Mouse (Mus musculus): ENCODE results near the gene Ets1. TPM values are rescaled to one million over a fixed set of nuclear protein-coding genes. Genes with fewer than 3 reads are reported as not detected.

Gene Ets1
- total RNA-seq, 1 experiment from 2014 or later = 291 TPM

DNA sequence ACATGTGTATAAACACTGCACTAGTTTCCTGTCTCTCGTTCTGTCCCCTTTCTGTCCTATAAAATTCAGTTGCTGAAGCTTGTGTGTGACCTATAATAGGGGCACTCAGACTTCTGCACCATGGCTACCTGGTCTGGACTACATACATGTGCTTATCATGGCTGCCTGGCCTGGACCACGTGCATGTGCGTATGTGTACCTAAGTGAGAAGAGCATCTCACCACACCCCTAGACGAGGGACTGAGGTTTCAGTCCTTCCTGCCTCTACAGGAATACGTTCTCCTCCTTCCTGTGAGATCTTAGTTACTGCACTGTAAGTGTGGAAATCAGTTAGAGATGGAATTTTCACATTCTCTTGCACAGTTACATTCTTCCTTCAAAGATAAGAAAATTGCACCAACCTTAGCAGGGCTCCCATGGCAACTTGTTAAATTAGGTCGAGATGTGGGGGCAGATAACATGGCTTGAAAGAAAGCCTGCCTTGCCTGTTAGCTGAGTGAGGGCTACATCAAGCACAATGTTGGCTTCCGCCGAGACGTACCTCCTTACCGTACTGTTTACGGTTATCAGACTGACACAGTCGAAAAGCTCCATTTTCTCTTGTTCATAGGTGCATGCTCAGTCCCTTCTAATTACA, 104.8 kb downstream of the Ets1 start:
- no peak for ATAC-seq (replicated peaks; ENCODE audit: insufficient number of reproducible peaks, low FRiP score, low TSS enrichment, poor library complexity, severe bottlenecking)

DNA sequence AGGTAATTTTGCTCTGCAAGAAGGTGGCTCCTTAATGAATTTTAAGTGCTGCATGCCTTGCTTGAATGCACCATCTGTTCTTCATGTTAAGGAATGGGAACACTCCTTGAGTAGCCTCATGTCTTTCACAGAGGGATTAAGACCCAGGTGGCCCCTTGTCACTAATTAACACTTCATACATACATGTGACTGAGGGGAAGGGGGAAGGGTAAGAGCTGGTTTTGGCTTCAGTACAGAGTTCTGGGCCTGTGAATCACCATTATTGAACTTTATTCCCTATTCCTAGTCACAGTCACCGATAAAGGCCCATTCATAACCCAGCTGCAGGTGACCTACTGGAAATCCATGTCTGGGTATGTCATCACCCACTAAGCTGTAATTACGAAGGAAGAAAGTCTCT, 105.7 kb downstream of the Ets1 start:
- ATAC-seq (replicated peaks; ENCODE audit: insufficient number of reproducible peaks, low FRiP score, low TSS enrichment, poor library complexity, severe bottlenecking) = no peak

DNA sequence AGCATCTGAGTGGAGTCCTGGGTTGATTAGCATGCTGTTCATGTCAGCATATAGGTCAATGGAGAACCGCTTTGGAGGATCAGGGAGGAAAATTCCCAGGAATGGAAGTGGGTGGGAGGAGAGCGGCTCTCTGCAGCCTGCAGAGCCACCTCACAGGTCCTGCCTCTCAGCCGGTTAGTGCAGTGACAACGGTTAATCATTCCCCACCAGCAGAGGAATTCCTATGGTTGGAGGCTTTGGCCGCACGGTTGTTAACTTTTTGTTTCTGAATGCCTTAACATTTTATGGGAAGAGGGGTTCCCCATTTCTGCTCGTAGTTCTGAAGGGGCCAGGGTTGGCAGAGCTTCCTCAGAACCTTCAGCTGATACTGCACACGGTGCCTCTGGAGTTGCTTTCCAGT, 107.1 kb downstream of the Ets1 start:
- ATAC-seq (replicated peaks; ENCODE audit: insufficient number of reproducible peaks, low FRiP score, low TSS enrichment, poor library complexity, severe bottlenecking) = no peak

DNA sequence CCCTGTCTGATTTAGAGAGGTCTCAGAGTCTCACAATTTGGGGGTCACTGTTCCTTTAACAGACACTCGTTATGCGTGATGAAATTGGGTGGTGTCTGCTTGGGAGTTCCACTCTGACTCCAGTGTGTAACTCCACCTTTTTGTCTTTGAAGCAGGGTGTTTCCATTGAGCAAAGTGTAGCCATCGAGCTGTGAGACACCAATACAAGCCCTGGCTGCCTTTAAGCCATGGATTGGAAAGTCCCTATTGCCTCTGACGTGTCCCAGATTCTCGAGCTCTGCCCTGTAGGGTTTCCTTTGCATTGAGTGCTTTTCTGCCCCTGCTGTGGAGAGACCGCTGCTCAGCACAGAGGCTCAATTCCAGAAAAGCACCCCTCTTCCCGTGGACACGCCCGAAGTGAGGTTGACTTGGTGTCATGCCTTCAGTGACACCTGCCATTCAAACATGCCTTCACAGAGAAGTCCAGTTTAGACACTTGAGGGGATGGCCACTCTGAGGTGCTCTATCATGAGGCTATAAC, 107.7 kb downstream of the Ets1 start:
- peak; percentile 34; the same call in 1 of the 2 replicates for ATAC-seq (replicated peaks; ENCODE audit: insufficient number of reproducible peaks, low FRiP score, low TSS enrichment, poor library complexity, severe bottlenecking)

DNA sequence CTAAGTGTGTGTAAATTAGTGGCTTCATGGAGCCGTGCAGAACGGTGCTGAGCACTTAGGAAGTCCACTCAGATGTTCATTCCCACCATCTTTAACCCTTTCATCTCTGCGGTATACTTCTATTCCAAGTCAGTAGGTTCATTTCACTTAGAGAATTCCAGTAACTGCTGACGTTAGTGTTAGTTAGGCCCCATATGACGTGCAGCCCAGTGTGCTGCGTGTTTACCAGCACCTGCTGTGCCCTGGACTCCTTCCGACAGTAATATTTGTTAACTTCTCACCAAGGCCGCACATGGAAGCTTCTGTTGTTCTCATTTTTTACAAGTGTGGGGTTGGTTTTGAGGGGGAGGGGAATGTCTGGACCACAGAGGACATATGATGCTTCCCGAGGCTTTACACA, 108.3 kb downstream of the Ets1 start:
- no peak for ATAC-seq (replicated peaks; ENCODE audit: insufficient number of reproducible peaks, low FRiP score, low TSS enrichment, poor library complexity, severe bottlenecking)

DNA sequence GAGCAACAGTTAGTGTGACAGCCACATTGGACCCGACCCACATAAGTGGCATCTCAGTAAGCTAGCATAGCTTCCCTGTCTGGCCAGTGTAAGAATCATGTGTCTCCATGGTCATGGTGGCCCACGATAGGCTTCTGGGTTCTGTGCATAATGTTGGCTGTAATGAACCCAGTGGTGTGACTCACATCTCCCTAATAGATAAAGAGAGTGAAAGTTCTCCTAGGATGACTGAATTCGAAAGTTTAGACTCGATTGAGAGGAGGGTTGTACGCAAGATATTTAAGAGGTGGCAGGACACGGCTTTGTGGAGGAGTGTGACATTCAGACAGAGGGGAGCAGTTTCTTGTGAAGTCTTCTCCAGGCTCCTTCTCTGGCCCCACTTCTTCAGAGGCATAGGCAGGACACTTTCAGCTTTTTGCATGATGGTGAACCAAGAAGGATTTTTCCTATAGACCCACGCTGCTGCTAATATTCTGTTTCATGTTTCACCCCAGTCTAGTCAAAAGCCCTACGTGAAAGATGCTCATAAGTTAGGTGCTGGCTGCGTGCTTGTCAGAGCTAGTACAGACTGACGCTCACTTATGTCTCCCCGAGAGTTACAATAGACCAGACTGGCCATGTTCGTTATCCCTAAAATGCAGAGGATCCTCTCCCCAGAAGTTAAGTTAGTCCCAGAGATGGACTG, 109.2 kb downstream of the Ets1 start:
- ATAC-seq (replicated peaks; ENCODE audit: insufficient number of reproducible peaks, low FRiP score, low TSS enrichment, poor library complexity, severe bottlenecking) = no peak

DNA sequence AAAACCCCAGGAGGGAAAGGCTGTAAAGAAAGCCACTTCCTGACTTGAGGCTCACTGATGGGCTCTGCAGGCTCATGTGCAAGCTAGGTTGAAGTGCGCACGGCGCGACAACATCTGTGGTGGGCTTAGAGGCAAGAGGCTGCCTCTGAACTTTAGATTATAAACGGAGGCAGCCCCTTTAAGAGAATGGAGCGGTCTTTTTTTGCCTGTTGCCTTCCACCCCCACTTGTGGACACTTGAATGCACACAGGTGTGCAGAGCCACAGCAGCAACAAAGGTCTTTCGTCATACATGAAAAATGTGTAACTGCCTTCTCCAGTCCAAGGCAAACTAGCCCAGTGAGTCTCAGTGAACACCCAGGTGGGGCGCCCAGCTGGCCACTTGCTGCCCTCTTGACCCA, 110.0 kb downstream of the Ets1 start:
- no peak for ATAC-seq (replicated peaks; ENCODE audit: insufficient number of reproducible peaks, low FRiP score, low TSS enrichment, poor library complexity, severe bottlenecking)

DNA sequence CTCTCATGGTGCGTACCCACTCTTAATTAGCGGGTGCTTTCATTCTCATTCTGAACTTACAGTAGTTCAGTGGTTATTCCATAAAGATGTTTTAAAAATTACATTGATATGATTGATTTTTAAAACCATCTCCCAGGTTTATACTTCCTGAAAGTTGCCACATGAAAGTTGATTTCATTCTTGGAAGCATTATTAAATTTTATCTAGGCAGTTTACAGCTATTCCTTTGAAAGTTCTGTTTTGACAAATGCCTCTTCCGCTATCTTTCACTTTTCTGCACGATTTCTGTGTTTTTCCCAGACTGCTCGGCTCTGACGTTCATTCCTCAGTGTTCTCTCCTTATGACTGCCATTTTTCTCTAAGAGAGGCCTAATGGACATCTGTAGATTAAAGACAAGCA, 110.6 kb downstream of the Ets1 start:
- ATAC-seq (replicated peaks; ENCODE audit: insufficient number of reproducible peaks, low FRiP score, low TSS enrichment, poor library complexity, severe bottlenecking) = no peak

DNA sequence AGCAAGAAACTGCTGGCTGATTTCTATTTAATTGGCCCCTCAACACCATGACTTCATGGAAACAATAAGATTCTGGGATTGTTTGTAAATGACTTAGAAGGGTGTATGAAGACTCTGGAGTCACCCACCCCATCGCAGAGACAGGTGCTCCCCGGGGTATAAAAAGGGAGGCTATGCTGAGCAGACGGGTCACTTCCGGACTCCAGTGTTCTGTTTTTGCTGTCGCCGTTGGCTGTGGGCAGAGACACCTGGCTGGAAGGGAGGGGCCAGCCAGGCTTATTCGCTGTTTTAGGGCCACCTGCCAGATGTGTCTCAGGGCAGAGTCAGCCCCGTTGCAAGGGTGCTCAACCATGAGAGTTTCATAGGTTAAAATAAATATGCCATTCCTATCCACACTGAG, 111.6 kb downstream of the Ets1 start:
- ATAC-seq (replicated peaks; ENCODE audit: insufficient number of reproducible peaks, low FRiP score, low TSS enrichment, poor library complexity, severe bottlenecking) = no peak

DNA sequence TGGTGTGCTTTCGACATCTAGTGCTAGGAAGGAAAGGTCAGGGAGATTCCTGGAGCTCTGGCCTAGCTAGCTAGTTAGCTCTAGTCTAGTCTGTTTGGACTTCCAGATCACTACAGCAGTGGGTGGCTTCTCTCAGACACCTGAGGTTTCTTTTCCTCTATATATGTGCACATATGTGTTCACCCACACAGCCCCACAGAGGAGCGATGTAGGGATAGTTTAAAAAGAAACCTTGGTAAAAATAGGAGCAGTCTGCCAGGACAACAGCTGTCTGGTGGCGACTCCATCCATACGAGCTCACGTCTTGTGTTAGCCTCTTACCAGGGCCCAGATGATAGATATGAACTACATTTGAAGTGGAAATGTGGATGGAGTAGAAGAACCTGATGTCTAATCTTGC, 112.5 kb downstream of the Ets1 start:
- no peak for ATAC-seq (replicated peaks; ENCODE audit: insufficient number of reproducible peaks, low FRiP score, low TSS enrichment, poor library complexity, severe bottlenecking)

DNA sequence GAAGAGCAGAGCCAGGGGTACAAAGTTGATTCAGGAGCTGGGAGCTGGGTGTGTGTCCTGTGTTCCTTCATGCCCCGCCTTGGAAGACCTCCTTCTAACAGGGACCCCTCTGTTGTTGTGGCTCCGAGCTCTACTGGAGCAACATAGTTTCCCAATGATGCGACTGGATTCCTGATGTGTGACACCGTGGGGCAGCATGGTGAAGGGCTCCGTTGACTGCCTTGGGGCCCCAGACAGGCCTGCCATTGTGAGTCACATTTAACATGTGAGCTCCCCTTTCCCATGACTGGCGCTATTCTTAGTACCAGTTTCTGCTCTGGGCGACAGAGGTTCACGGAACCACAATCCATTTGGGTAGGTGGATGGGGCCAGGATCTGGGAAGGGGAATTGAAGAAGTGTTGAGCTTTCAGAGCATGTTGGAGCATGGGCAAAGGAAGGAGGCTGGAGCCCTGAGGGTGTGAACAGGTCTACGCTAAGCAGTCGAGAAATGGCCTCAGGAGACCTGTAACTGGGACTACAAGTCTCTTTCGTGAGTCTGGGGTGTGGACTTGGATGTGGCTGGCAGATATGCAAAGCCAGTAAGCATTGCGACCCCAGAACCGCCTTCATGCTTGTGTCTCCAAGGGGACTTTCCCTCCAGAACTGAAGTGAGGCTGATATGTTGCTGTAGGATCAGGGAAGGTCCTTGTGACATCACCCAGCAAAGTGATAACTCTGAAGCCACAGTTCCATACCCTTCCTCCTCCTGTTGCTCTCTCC, 113.9 kb downstream of the Ets1 start:
- no peak for ATAC-seq (replicated peaks; ENCODE audit: insufficient number of reproducible peaks, low FRiP score, low TSS enrichment, poor library complexity, severe bottlenecking)

DNA sequence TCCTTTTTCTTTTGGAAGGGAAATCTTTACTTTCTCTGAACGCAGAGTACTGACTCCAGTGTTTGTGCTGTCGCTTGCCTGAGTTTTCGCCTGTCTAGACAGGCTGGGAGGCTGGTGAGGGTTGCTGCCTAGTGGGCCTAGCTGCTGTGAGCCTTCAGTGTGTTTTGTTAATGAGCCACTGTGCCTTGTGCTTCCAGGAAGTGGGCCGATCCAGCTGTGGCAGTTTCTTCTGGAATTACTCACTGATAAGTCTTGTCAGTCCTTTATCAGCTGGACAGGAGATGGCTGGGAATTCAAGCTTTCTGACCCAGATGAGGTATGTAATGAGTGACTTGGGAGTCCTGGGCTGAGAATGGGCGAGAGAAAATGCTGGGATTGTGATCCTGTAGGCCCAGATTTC, 116.6 kb downstream of the Ets1 start:
- no peak for ATAC-seq (replicated peaks; ENCODE audit: insufficient number of reproducible peaks, low FRiP score, low TSS enrichment, poor library complexity, severe bottlenecking)

DNA sequence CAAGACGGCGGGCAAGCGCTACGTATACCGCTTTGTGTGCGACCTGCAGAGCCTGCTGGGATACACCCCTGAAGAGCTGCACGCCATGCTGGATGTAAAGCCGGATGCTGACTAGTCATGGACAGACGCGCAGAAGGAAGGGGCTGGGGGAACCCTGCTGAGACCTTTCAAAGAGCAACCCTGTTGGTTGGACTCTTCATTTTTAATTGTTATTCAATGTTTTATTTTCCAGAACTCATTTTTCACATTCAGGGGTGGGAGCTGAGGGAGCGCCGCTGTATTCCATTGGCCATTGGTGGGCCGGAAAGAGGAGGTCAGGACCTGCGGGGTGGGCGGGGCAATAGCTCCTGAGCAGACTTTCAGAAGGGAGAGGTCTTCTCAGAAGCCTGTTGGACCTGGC, 118.3 kb downstream of the Ets1 start:
- ATAC-seq (replicated peaks; ENCODE audit: insufficient number of reproducible peaks, low FRiP score, low TSS enrichment, poor library complexity, severe bottlenecking) = no peak

DNA sequence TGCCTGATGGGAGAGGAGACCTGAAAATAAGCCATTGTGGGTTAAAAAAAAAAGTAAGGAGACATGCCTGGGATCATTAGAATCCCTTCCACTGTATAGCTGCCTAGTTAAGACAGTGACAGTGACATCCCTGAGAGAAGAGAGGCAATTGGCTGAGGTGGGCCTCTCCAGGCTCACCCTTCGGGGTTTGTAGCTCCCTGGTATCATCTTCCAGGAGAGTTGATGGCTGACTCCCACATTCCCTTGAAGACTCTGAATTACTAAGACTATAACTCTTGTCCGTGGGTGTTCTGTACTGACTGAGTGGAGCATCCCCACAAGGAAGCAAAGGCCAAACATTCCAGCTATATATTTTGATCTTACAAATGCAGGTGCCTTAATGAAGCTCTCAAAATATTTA, 120.0 kb downstream of the Ets1 start:
- ATAC-seq (replicated peaks; ENCODE audit: insufficient number of reproducible peaks, low FRiP score, low TSS enrichment, poor library complexity, severe bottlenecking) = no peak

DNA sequence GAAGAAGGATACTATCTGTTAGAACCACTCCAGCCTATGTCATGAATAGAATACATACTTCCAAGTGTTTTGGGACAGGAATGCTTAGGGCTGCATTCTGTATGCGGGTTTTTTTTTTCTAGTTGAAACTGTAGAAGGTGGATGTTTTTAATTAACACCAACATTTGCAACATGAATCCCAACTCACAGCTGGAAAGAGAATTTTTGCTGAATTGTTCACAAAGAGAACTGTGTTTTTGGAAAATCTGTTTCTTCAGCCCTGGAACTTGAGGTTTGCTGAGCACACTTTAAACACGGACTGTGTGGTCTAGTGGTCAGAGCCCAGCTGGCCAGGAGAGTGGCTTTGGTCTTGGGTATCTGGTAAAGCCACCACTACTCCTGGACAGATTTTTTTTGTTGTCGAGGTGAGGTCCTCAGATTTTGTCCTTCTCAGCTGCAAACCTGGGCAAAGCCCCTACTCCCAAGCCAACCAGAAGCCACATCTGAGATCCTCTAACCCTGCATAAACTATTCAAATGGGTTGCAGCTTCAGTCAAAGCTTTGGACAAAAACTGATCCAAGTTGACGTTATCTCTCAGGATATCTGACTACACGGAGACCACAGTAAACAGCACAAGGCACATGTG, 122.4 kb downstream of the Ets1 start:
- no peak for ATAC-seq (replicated peaks; ENCODE audit: insufficient number of reproducible peaks, low FRiP score, low TSS enrichment, poor library complexity, severe bottlenecking)

DNA sequence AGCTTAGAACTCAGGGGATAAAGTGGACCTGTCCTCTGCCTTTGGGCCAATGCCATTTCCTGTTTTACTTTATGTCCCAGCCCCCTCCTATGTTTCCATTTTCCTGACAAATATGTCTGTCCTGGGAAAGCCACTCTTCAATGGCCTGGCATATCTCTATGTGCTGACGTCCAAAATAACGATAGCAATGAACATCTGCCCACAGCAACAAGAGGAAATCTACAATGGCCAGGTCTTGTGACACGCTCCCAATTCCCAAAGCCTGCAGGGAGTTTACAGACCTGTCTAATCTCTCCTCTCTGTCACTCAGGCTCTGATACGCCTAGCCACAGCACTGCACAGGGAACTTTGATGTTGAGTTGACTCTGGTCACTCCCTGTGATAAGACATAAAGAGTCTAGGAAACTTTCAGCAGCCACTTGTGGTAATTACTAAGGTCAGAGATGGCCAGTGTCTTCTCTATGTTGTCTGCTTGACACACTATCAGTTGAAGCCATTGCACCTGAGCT, 124.7 kb downstream of the Ets1 start:
- ATAC-seq (replicated peaks; ENCODE audit: insufficient number of reproducible peaks, low FRiP score, low TSS enrichment, poor library complexity, severe bottlenecking) = no peak

DNA sequence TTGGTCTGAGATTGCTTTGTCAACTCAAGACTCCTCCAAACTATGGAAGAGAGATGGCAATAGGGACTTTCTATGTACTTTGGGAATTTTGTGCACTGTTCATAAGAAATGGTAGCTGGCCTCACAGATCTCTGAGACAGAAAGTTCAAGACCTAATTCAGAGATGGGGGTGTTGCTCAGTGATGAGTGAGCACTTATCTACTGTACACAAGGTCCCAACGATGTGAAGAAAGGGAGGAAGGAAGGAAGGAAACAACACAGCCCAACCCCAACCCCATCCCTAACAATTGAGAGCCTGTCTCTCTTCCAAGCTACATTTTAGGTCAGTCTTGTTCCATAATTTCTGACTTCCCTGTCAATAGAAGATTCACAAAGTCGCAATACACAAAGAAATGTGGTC, 125.3 kb downstream of the Ets1 start:
- no peak for ATAC-seq (replicated peaks; ENCODE audit: insufficient number of reproducible peaks, low FRiP score, low TSS enrichment, poor library complexity, severe bottlenecking)

DNA sequence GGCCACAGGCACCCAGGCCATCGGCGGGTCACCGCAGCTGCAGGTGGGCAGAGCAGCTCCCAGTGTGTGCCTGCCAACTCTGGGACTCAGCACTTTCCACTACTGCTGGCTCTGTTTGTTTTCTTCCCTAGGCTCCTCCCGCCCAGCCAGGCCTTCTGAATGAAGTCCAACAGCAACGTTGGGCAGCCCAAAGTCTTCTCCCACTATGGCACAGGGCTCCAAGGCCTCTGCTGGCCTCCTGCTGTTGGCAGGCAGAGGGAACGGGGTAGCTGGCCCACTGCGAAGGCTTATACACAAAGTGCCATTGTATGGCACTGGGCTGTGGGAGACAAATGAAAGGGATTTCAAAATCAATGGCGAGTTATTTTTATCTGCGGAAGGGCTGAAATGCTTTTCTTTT, 128.4 kb downstream of the Ets1 start:
- ATAC-seq (replicated peaks; ENCODE audit: insufficient number of reproducible peaks, low FRiP score, low TSS enrichment, poor library complexity, severe bottlenecking) = no peak

DNA sequence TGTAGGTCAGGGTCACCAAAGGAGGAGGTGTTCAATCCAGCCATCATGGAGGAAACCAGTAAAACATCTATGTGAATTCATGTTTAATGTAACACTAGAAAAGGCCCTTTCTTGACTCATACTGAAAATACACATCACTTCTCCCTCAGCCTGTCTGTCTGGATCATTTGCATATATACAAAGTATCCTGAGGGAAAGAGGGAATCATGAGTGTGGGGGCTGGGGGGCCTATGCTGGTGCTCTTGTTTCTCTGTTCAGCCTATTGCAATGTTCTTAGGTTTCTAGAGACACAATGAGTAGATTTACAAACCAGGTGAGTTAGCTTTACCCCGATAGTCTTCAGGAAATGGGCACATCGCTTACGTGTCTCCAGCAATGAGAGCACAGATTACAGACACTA, 129.1 kb downstream of the Ets1 start:
- no peak for ATAC-seq (replicated peaks; ENCODE audit: insufficient number of reproducible peaks, low FRiP score, low TSS enrichment, poor library complexity, severe bottlenecking)

Data from monocyte, adult 5-6 weeks (primary cell).